Mouse (Mus musculus) mammary gland, adult 2 months (tissue): ENCODE data around the gene Gm8247. TPM values are rescaled to one million over a fixed set of nuclear protein-coding genes. Genes with fewer than 3 reads are reported as not detected.

ENCODE experiments used
- polyA plus RNA-seq: library from polyadenylated mRNA; depleted of rRNA; stranded (reverse); fragments of >200 nt; gene quantifications from 2 replicates; pipeline ENCODE4 v1.2.3, GENCODE M21; 2012; ENCODE audit warnings: low replicate concordance; rRNA removed

The Gm8247 gene
- not detected in 2 replicates for polyA plus RNA-seq

GRCm38 (mm10) chr14:44582853-44583252 is at the start of gene Gm8247:
Gene Gm8247, plus strand, starts transcription at chr14:44583153.

GRCm38 (mm10) chr14:44627737-44628136 is 44.8 kb downstream of the Gm8247 start, which contains the start of gene Gm5624:
Gene Gm5624, minus strand, starts transcription at chr14:44627938.

Other genes starting within 250 kb of the Gm8247 start
- gene Gm5930, start 244.6 kb upstream of the Gm8247 start, polyA plus RNA-seq, result not detected in 2 replicates
- gene Gm8229, start 217.8 kb upstream of the Gm8247 start, polyA plus RNA-seq, result not detected in 2 replicates
- not detected in 2 replicates for gene Gm3371, start 172.5 kb upstream of the Gm8247 start, polyA plus RNA-seq
- gene Gm8232, start 149.5 kb upstream of the Gm8247 start, polyA plus RNA-seq, result not detected in 2 replicates
- not detected in 2 replicates for gene BC061237, start 90.7 kb upstream of the Gm8247 start, polyA plus RNA-seq
- not detected in 2 replicates for gene Gm17093, start 64.9 kb upstream of the Gm8247 start, polyA plus RNA-seq
- not detected in 2 replicates for gene Gm5624, start 44.8 kb downstream of the Gm8247 start, polyA plus RNA-seq
- gene Gm8257, start 123.3 kb downstream of the Gm8247 start, polyA plus RNA-seq, result not detected in 2 replicates
- not detected in 2 replicates for gene Gm8267, start 167.2 kb downstream of the Gm8247 start, polyA plus RNA-seq